Mouse (Mus musculus): ENCODE results near the gene Wdr48. TPM values are rescaled to one million over a fixed set of nuclear protein-coding genes. Genes with fewer than 3 reads are reported as not detected.
A peak's percentile ranks its signal among the peaks of the same experiment; 100 is the strongest.

Wdr48 gene
- total and polyA plus RNA-seq, 3 experiments = 26.9 to 32.3 (median 32.0) TPM

GRCm38 (mm10) chr9:119969811-119970210, 75.1 kb downstream of the Wdr48 start:
- in situ Hi-C loops (cut with MboI; ENCODE audit: low pct_ligation_motif_present, low pct_unique_long_range_greater_than_20kb, low sequenced_read_pairs) = loop anchor here (5.0 kb wide), 1 partner anchor 47 kb away; no protein-coding TSS in a partner anchor
- Histone ChIP-seq H3K9ac (ENCODE audit: insufficient read depth, low read depth) (no peak overlapping the region), H3K4me3 (replicated peaks in 1 of 3; ENCODE audit: low read depth in 2 of 3, low read length in 2 of 3, poor library complexity in 1 of 3) (no peak overlapping the region), H3K36me3 (replicated peaks in 1 of 2; ENCODE audit: control insufficient read depth in 1 of 2, insufficient read depth in 1 of 2, low read length in 1 of 2) (peaks cover 34 to 48% of the 10 kb centered on the region in 2 experiments), H3K4me2 (ENCODE audit: insufficient read depth, low read depth, poor library complexity, severe bottlenecking) (no peak overlapping the region), H3K4me1 (ENCODE audit: control insufficient read depth in 1 of 2, insufficient read depth in 2 of 2) (peaks cover 8 to 23% of the 10 kb centered on the region in 2 experiments), H3K27me3 (replicated peaks) (no peaks in the 10 kb centered on the region), H3K27ac (ENCODE audit: insufficient read depth, low read depth) (no peak overlapping the region), H3K9me3 (replicated peaks; ENCODE audit: low read length) (peaks cover 2% of the 10 kb centered on the region), H3K79me2 (replicated peaks; ENCODE audit: control insufficient read depth, extremely low read depth, insufficient read depth, poor library complexity, severe bottlenecking) (no peaks in the 10 kb centered on the region; the same call in 1 of the 2 replicates)
- TF ChIP-seq ZKSCAN1 (IDR thresholded peaks at IDR 0.05; ENCODE audit: borderline replicate concordance, low read depth, low read length) = no peak
- TF ChIP-seq NRF1 (IDR thresholded peaks at IDR 0.05; ENCODE audit: low read depth, low read length) = no peak
- no peak for TF ChIP-seq ELF1 (IDR thresholded peaks at IDR 0.05; ENCODE audit: low read depth, low read length)
- TF ChIP-seq NELFE (IDR thresholded peaks at IDR 0.05; ENCODE audit: low read depth, low read length) = no peak
- TF ChIP-seq POLR2AphosphoS2 (IDR thresholded peaks at IDR 0.05; ENCODE audit: low read depth, low read length) = no peak
- no peak for TF ChIP-seq MAZ (IDR thresholded peaks at IDR 0.05; ENCODE audit: low read depth, low read length)
- no peak for TF ChIP-seq BHLHE40 (IDR thresholded peaks at IDR 0.05; ENCODE audit: low read depth, low read length)
- no peak for TF ChIP-seq MYC (IDR thresholded peaks at IDR 0.05; ENCODE audit: low read depth, low read length)
- no peak for TF ChIP-seq MXI1 (IDR thresholded peaks at IDR 0.05; ENCODE audit: low read depth, low read length)
- TF ChIP-seq ZC3H11A (IDR thresholded peaks at IDR 0.05; ENCODE audit: low read depth, low read length) = no peak
- dilution Hi-C loops (cut with MboI; ENCODE audit: extremely low pct_ligation_motif_present, extremely low pct_unique_long_range_greater_than_20kb, low sequenced_read_pairs) = no loop called here
- DNase-seq (ENCODE audit: extremely low read depth) = no peak

- H3K4me2 ChIP-seq (ENCODE audit: insufficient read depth, low read depth, poor library complexity, severe bottlenecking) = no peak overlapping the region
- H3K79me2 ChIP-seq (replicated peaks; ENCODE audit: control insufficient read depth, extremely low read depth, insufficient read depth, poor library complexity, severe bottlenecking) = no peaks in the 10 kb centered on the region; the same call in 1 of the 2 replicates
- H3K4me3 ChIP-seq (replicated peaks in 1 of 3; ENCODE audit: low read depth in 2 of 3, low read length in 2 of 3, poor library complexity in 1 of 3) = no peak overlapping the region
- H3K9ac ChIP-seq (ENCODE audit: insufficient read depth, low read depth) = no peak overlapping the region
- no peak overlapping the region for H3K27ac ChIP-seq (ENCODE audit: insufficient read depth, low read depth)
- no peaks in the 10 kb centered on the region for H3K27me3 ChIP-seq (replicated peaks)
- no peak for DNase-seq (ENCODE audit: extremely low read depth)
- H3K36me3 ChIP-seq (replicated peaks in 1 of 2; ENCODE audit: control insufficient read depth in 1 of 2, insufficient read depth in 1 of 2, low read length in 1 of 2) = peaks cover 38 to 52% of the 10 kb centered on the region in 2 experiments
- H3K9me3 ChIP-seq (replicated peaks; ENCODE audit: low read length) = peaks cover 2% of the 10 kb centered on the region
- dilution Hi-C loops (cut with MboI; ENCODE audit: extremely low pct_ligation_motif_present, extremely low pct_unique_long_range_greater_than_20kb, low sequenced_read_pairs) = no loop called here
- in situ Hi-C loops (cut with MboI; ENCODE audit: low pct_ligation_motif_present, low pct_unique_long_range_greater_than_20kb, low sequenced_read_pairs) = no loop called here
- peaks cover 10 to 26% of the 10 kb centered on the region in 2 experiments for H3K4me1 ChIP-seq (ENCODE audit: control insufficient read depth in 1 of 2, insufficient read depth in 2 of 2)
- TF ChIP-seq CTCF (conservative IDR thresholded peaks at IDR 0.05 in 1 of 2, IDR thresholded peaks at IDR 0.05 in 1 of 2; ENCODE audit: low read depth in 2 of 2, low read length in 2 of 2) (peak in 1 of 2 experiments; percentile 65; a peak in 2 of 4 replicates), GABPA (IDR thresholded peaks at IDR 0.05; ENCODE audit: insufficient replicate concordance, low read depth, low read length) (no peak), POLR2AphosphoS2 (IDR thresholded peaks at IDR 0.05; ENCODE audit: low read depth, low read length) (0 out of 2 replicates have a peak, but pooled peaks have one; percentile 48), SMC3 (IDR thresholded peaks at IDR 0.05; ENCODE audit: low read depth, low read length) (peak; percentile 49), RAD21 (IDR thresholded peaks at IDR 0.05; ENCODE audit: low read depth, low read length) (peak; percentile 24)
Measured at GRCm38 (mm10) chr9:119970221-119970620, 75.5 kb downstream of the Wdr48 start.

Data from CH12.LX (cell line).